Mouse (Mus musculus): ENCODE measurements around the gene Spaca6. TPM values are rescaled to one million over a fixed set of nuclear protein-coding genes. Genes with fewer than 3 reads are reported as not detected.
A peak's percentile ranks its signal among the peaks of the same experiment; 100 is the strongest.
"Not testable (repeated sequence)": the region's sequence is repeated elsewhere in the genome, so short reads cannot be mapped to it uniquely, and the experiment has no call there.

The Spaca6 gene
- total RNA-seq, 1 experiment from 2014 or later, result 0.94 TPM

- ATAC-seq (replicated peaks in 1 of 2; ENCODE audit: insufficient read depth in 1 of 2, low FRiP score in 2 of 2, low TSS enrichment in 1 of 2, low read depth in 1 of 2, poor library complexity in 2 of 2, severe bottlenecking in 2 of 2), result peak; percentile 97
These were observed 11.2 kb downstream of the Spaca6 start for GRCm38 (mm10) chr17:17837919-17838701.

DNA sequence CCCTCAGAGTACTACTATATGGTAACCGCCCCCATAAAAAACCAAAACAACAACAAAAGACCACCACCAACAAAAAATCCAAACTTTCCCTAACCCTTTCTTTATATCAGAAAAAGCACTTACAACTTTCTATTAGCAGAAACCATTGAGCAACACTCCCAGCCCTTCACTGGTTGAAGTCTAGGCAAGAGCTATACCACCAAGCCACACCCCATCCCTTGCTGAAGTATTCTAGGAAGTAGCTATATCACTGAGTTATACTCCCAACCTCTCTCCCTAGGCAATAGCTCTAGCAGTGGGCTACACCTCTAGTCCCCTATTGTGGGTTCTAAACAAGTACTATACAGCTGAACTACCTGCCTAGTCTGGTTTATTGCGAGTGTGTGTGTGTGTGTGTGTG lies 12.3 kb downstream of the Spaca6 start:
- no peak for ATAC-seq (replicated peaks in 1 of 2; ENCODE audit: insufficient read depth in 1 of 2, low FRiP score in 2 of 2, low TSS enrichment in 1 of 2, low read depth in 1 of 2, poor library complexity in 2 of 2, severe bottlenecking in 2 of 2)

- no peak for ATAC-seq (replicated peaks in 1 of 2; ENCODE audit: insufficient read depth in 1 of 2, low FRiP score in 2 of 2, low TSS enrichment in 1 of 2, low read depth in 1 of 2, poor library complexity in 2 of 2, severe bottlenecking in 2 of 2)
These were observed 13.8 kb downstream of the Spaca6 start for GRCm38 (mm10) chr17:17840796-17841195.

DNA sequence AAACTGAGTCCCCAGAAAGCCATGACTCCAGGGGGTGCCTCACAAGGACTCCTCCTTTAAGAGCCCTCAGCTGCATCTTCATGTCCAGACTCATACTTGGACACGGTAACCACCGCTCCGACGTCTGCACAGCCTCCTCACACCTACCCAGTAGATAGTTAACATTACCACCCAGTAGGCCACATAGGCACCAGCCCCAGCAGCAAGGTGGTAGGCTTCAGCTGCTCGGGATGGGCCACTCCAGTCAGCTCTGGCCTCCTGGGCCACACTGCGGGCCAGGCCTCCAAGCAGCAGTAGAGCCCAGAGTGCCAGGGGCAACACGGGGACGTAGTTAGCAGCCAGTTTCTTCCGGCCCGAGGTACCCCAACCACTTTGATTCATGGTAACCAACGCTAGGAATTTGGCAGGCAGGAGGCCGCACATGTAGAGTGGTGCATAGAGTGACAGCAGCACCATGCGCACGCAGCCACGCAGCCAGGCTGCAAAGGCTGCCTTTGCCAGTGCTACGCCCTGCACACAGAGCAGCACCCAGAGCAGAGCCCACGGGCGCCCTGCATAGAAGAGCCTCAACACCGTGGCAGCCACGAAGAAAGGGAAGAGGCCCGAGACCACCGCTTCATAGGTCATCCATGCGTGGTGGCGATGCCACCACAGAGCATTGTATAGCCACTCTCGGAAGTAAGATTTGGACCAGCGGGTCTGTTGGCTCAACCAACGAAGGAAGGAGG lies 16.7 kb downstream of the Spaca6 start:
- no peak for ATAC-seq (replicated peaks in 1 of 2; ENCODE audit: insufficient read depth in 1 of 2, low FRiP score in 2 of 2, low TSS enrichment in 1 of 2, low read depth in 1 of 2, poor library complexity in 2 of 2, severe bottlenecking in 2 of 2)

- ATAC-seq (replicated peaks in 1 of 2; ENCODE audit: insufficient read depth in 1 of 2, low FRiP score in 2 of 2, low TSS enrichment in 1 of 2, low read depth in 1 of 2, poor library complexity in 2 of 2, severe bottlenecking in 2 of 2), result not testable (repeated sequence)
These were observed 17.6 kb downstream of the Spaca6 start for GRCm38 (mm10) chr17:17844606-17845005.

DNA sequence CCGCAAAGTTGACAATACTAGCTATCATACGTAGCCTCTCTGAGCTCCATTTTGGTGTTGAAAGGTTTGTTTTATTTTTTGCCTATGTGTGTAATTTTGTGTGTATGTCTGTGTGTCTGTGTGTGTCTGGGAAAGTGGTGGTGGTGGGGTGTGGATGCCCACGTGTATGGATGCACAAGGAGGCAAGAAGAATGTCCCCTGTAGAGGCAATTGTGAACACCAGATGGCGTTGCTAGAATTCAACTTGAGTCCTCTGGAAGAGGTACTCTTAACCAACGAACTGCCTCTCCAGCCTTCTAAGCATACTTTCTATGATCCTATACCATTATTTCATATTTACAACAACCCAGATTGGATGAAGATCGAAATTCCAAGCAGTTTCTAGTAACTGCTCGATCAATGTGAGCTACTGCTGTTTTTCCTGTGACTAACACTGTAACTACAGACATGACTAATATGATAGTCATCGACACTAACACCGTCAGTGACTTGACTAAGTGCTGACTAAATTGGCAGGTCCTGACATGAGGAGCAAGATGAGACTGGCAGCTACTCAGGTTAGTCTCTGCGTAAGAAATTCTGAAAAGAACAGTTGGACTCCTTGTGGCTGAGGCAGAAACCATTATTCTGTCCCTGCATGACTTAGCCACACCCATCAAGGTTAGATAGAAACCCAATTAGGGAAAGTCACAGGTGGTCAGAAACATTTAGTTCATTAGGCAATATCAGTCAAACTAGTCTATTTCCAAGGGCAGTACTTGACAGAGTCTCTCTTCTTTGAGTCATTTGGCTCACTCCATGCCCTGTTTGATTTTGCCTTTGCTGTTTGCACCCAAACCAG lies 18.4 kb downstream of the Spaca6 start:
- ATAC-seq (replicated peaks in 1 of 2; ENCODE audit: insufficient read depth in 1 of 2, low FRiP score in 2 of 2, low TSS enrichment in 1 of 2, low read depth in 1 of 2, poor library complexity in 2 of 2, severe bottlenecking in 2 of 2), result peak; percentile 61 to 77; a peak in 2 of 4 replicates

DNA sequence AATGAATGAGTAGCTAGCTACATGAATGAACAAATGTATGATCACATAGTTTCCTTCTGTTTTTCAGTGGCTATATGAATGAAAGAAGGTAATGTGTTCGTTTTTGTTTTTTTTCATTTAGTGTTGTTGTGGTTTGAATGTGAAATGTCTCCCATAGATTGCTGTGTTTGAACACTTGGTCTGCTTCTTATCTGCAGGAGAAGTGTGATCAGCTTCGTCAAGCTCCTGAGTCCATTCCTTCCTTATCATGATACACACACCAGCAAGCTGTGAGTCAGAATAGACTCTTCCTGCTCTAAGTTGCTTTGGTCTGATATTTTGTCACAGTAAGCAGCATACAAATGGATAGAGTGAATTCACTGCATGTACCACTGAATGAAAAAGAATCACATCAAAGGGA lies 22.0 kb downstream of the Spaca6 start:
- no peak for ATAC-seq (replicated peaks in 1 of 2; ENCODE audit: insufficient read depth in 1 of 2, low FRiP score in 2 of 2, low TSS enrichment in 1 of 2, low read depth in 1 of 2, poor library complexity in 2 of 2, severe bottlenecking in 2 of 2)

DNA sequence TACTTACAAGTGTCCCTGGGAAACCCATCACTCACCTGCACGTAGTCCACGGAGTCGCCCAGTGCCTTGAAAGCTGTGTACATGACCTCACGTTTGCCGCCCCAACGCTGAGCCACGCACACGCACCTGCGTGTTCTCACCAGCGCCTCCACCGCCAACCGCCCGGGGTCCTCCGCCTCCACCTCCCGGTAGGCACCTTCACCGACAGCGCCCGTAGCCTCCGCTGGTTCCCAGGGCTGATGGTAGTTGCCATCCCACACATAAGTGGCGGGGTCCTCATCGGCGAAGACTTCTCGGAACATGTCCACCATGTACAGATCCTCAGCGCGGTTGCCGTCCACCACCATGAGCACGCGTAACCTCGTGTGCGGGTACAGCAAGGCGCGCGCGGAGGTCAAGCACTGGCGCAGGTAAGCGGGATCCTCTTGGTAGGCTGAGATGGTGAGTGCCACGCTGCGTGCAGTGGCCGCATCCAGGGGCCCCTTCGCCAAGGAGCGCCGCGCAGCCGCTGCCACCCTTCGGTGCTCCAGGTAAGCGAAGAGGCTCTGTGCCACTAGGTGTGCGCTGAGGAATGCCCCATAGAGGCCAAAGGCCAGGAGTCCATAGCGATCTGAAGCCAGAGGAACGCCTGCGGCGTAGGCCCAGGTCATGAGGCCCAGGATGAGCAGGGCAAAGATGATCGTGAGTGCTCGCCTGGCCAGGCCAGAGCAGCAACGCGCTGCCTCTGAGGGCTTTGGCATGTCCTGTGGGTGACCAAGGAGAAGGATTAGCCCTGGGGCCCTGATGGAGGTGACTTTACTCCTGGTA lies 23.2 kb downstream of the Spaca6 start:
- no peak for ATAC-seq (replicated peaks in 1 of 2; ENCODE audit: insufficient read depth in 1 of 2, low FRiP score in 2 of 2, low TSS enrichment in 1 of 2, low read depth in 1 of 2, poor library complexity in 2 of 2, severe bottlenecking in 2 of 2)

DNA sequence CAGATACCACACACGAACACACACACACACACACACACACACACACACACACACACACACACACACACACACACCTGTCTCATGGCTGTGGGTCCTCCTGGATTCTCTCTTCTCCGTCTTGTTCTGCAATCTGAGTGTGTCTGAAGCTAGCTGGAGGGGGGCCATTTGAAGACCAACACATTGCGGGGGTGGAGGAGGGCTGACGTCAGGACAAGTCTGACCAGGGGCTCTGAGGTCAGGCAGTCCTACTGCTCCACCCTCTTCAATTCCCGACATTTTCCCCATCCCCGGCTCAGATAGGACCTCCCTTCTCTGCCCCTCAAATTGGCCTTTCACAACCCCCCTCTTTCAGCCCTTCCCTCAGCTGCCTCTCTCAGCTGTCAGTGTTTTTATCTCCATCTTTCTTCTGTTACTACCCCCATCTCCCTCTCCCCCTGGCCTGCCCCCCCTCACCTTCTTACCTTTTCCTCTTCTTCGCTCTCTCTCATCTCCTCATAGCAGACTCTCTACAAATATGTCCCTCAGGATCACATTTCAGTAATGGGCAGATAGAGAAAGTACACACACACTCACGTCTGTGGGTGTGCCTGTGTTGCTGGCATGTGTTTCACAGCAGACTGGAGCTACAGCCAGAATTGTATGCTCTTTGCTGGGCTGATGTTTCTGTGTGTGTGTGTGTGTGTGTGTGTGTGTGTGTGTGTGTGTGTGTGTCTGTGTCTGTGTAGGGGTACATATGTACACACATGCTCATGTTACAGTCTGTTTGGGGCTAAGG lies 28.3 kb downstream of the Spaca6 start, which contains the start of gene Has1:
Gene Has1 (minus strand): TSS at position 142 of the 775 bp plus-strand sequence.
- no peak for ATAC-seq (replicated peaks in 1 of 2; ENCODE audit: insufficient read depth in 1 of 2, low FRiP score in 2 of 2, low TSS enrichment in 1 of 2, low read depth in 1 of 2, poor library complexity in 2 of 2, severe bottlenecking in 2 of 2)

GRCm38 (mm10) chr17:17856612-17857011 lies 29.7 kb downstream of the Spaca6 start:
- ATAC-seq (replicated peaks in 1 of 2; ENCODE audit: insufficient read depth in 1 of 2, low FRiP score in 2 of 2, low TSS enrichment in 1 of 2, low read depth in 1 of 2, poor library complexity in 2 of 2, severe bottlenecking in 2 of 2), result no peak

DNA sequence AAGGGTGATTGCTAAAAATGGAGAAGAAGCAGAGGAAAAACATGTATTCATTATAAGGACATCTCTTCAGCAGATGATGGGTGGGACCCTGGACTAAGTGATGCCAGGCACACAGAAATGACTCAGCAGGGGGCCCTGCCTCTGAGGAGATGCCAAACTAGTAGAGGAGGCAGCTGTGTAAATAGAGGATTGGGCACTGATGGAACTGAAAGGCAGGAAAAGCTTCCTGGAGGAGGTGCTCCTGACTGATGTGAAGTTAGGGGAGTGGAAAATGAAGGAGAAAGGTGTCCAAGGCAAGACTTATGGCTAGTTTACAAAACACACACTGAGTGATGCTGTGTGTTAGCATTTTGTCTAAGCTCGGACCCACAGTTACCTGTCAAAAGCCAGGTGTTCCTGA lies 30.5 kb downstream of the Spaca6 start:
- no peak for ATAC-seq (replicated peaks in 1 of 2; ENCODE audit: insufficient read depth in 1 of 2, low FRiP score in 2 of 2, low TSS enrichment in 1 of 2, low read depth in 1 of 2, poor library complexity in 2 of 2, severe bottlenecking in 2 of 2)

GRCm38 (mm10) chr17:17860110-17860509 lies 33.2 kb downstream of the Spaca6 start:
- peak; percentile 87 to 89 for ATAC-seq (replicated peaks in 1 of 2; ENCODE audit: insufficient read depth in 1 of 2, low FRiP score in 2 of 2, low TSS enrichment in 1 of 2, low read depth in 1 of 2, poor library complexity in 2 of 2, severe bottlenecking in 2 of 2)

DNA sequence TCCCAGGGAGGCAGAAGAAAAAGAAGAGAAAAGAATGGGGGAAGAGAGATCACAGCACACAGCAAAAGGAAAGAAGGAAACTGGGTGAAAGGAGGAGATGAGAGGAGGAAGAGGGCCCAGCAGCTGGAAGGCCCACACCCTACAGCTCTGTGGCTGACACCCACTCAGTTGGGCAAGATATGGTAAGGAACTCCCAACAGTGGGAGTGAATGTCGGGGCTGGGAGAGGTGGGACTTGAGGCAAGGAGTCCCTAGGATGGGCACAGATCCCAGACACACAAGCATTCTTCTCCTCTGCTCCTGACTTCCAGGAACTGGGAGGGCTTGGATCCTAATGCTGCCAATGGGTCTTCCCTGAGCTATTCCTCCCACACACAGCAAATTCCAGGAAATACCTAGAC lies 35.4 kb downstream of the Spaca6 start:
- ATAC-seq (replicated peaks in 1 of 2; ENCODE audit: insufficient read depth in 1 of 2, low FRiP score in 2 of 2, low TSS enrichment in 1 of 2, low read depth in 1 of 2, poor library complexity in 2 of 2, severe bottlenecking in 2 of 2), result no peak

GRCm38 (mm10) chr17:17865168-17865567 lies 38.2 kb downstream of the Spaca6 start:
- ATAC-seq (replicated peaks in 1 of 2; ENCODE audit: insufficient read depth in 1 of 2, low FRiP score in 2 of 2, low TSS enrichment in 1 of 2, low read depth in 1 of 2, poor library complexity in 2 of 2, severe bottlenecking in 2 of 2), result peak; percentile 83 to 87

DNA sequence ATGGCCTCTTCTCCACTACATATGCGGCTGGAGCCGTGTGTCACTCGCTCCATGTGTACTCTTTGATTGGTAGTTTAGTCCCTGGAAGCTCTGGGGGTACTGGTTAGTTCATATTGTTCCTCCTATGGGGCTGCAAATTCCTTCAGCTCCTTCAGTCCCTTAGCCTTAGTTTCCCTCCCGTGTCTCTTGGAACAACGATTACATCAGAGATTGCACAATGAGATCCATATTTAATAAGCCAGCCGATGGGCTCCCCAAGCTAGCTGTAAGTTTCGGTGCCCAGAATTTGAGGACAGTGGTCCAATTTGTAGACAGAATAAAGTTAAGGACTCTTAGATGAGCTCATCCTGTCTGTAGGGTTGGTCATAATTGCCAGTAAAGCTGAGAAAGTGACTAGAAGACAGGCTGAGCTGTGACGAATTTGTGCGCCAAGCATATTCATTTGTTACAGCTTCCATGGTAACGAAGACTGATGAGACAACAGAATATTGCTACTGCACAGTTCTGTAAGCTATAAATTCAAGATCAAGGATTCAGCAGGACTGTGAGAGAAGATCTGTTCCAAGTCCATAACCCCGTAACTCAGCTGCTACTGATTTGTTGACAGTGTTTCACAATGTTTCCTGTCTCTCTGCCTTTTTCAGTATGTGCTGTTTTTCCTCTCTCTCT lies 40.0 kb downstream of the Spaca6 start:
- no peak for ATAC-seq (replicated peaks in 1 of 2; ENCODE audit: insufficient read depth in 1 of 2, low FRiP score in 2 of 2, low TSS enrichment in 1 of 2, low read depth in 1 of 2, poor library complexity in 2 of 2, severe bottlenecking in 2 of 2)

Data from hematopoietic stem cell, adult 5-6 weeks (primary cell).